Mouse (Mus musculus): ENCODE measurements around the gene Sall4. TPM values are rescaled to one million over a fixed set of nuclear protein-coding genes. Genes with fewer than 3 reads are reported as not detected.

Gene Sall4
- polyA plus RNA-seq, 1 experiment from 2014 or later: 12.5 TPM

GRCm38 (mm10) chr2:168742059-168742627 is 25.6 kb downstream of the Sall4 start, which contains the start of gene Atp9a:
TSS of gene Atp9a (minus strand) at chr2:168742409.
- Histone ChIP-seq H3K9me3 (ENCODE audit: control insufficient read depth, low read length) (no peaks in the 10 kb centered on the region), H3K27me3 (ENCODE audit: control insufficient read depth, insufficient read depth, low read length) (no peaks in the 10 kb centered on the region), H3K4me2 (ENCODE audit: low read depth, severe bottlenecking) (peak within 1 kb of the TSS; percentile 75), H3K4me3 (ENCODE audit: low read depth, low read length) (peak within 1 kb of the TSS; percentile 86), H3K36me3 (ENCODE audit: control insufficient read depth, insufficient read depth, low read length) (no peaks in the 10 kb centered on the region), H3K27ac (replicated peaks; ENCODE audit: low read depth, low read length) (no peak within 1 kb of the TSS; the same call in 1 of the 2 replicates), H3K9ac (ENCODE audit: low read length) (peak within 1 kb of the TSS; percentile 72), H3K4me1 (ENCODE audit: control insufficient read depth, insufficient read depth, low read length) (no peaks in the 10 kb centered on the region)
- WGBS: 10% methylated on average over 20 of the region's 33 CpGs
- DNase-seq (ENCODE audit: low spot score) (peak; percentile 73), ATAC-seq (ENCODE audit: insufficient number of reproducible peaks, low FRiP score, low TSS enrichment, low read depth) (0 out of 2 replicates have a peak, but pooled peaks have one; percentile 19)

DNA sequence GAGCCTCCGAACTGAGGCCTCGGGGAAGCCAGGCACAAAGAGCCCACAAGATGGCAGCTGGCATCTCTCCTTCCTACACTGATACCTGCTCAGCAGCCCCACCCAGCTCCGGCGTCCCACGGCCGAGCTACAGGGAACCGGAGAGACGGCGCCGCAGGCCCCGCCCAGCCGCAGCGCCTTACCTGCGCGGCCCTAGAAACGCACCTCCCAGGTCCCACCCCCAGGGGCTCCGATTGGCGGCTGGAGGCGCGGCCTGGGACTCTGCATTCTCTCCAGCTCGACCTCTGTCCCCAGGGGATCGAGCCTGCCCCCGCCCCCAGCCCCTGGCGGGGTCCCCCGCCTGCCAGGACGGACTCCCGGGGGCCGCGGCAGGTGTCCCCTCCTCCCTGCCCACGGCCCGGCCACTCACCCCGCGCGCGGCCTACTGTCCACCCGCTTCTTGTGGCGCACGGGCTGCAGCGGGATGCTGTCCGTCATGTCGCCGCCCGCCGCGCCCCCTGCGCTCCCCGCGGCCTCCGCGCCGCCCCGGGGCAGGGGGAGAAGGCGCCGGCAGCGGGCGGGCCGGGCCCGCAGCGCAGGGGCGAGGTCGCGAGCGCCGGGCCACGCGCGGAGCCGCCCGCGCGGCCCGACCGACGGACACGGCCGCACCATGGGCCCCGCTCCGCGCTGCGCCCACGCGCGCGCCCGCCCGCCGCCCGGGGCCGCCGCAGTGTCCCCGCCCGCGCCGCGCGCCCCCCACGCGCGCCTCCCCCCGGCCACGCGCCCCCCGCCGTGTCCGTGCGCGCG is 26.3 kb downstream of the Sall4 start:
- no peaks in the 10 kb centered on the region for H3K4me1 ChIP-seq (ENCODE audit: control insufficient read depth, insufficient read depth, low read length)
- DNase-seq (ENCODE audit: low spot score) (peak; percentile 83), ATAC-seq (ENCODE audit: insufficient number of reproducible peaks, low FRiP score, low TSS enrichment, low read depth) (peak; percentile 73)
- no peak overlapping the region; the same call in 1 of the 2 replicates for H3K27ac ChIP-seq (replicated peaks; ENCODE audit: low read depth, low read length)
- no peaks in the 10 kb centered on the region for H3K27me3 ChIP-seq (ENCODE audit: control insufficient read depth, insufficient read depth, low read length)
- peak overlapping the region; percentile 86 for H3K4me3 ChIP-seq (ENCODE audit: low read depth, low read length)
- peak overlapping the region; percentile 72 for H3K9ac ChIP-seq (ENCODE audit: low read length)
- H3K4me2 ChIP-seq (ENCODE audit: low read depth, severe bottlenecking): peak overlapping the region; percentile 75
- no peaks in the 10 kb centered on the region for H3K36me3 ChIP-seq (ENCODE audit: control insufficient read depth, insufficient read depth, low read length)
- no peaks in the 10 kb centered on the region for H3K9me3 ChIP-seq (ENCODE audit: control insufficient read depth, low read length)
- WGBS: 1% methylated on average over 38 of the region's 108 CpGs

DNA sequence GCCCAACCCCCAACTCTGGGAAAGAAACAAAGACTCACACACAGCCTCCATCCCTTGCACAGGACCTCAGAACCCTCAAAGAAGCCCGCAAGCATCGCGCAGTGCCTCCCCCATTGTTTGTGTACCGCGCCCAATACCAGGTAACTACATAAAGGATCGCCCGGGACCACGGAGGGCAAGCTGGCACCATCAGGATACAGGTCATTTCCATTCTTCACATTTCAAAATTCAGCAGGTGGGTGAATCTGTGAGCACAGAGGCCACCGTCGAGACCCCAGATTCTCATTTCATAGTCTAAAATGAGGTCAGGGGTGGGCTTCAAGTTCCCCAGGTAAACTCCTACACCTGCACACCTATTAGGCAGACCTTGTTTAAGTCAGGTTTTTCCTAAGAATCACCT is 27.2 kb downstream of the Sall4 start:
- no peak overlapping the region for H3K27ac ChIP-seq (replicated peaks; ENCODE audit: low read depth, low read length)

DNA sequence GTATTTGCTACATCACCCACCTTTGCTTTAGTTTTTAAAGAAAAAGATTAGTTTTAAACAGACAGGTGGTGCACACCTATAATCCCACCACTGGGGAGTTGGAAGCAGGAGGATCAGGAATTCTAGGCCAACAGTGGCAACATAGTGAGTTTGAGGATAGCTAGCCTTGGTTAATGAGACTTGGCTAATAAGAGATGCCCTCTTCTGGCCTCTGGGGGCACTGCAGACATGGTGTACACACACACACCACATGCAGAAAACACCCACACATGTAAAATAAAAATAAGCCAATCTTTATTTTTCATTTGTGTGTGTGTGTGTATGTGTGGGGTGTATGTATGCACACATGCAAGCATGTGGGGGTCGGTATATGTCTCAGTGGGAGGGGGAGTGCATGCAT is 28.9 kb downstream of the Sall4 start:
- WGBS: 89% methylated on average over 1 of the region's 1 CpGs
- Histone ChIP-seq H3K4me1 (ENCODE audit: control insufficient read depth, insufficient read depth, low read length) (no peaks in the 10 kb centered on the region), H3K27ac (replicated peaks; ENCODE audit: low read depth, low read length) (no peak overlapping the region), H3K27me3 (ENCODE audit: control insufficient read depth, insufficient read depth, low read length) (no peaks in the 10 kb centered on the region), H3K36me3 (ENCODE audit: control insufficient read depth, insufficient read depth, low read length) (no peaks in the 10 kb centered on the region), H3K4me2 (ENCODE audit: low read depth, severe bottlenecking) (no peak overlapping the region), H3K9me3 (ENCODE audit: control insufficient read depth, low read length) (no peaks in the 10 kb centered on the region), H3K4me3 (ENCODE audit: low read depth, low read length) (no peak overlapping the region), H3K9ac (ENCODE audit: low read length) (no peak overlapping the region)
- ATAC-seq (ENCODE audit: insufficient number of reproducible peaks, low FRiP score, low TSS enrichment, low read depth): no peak
- DNase-seq (ENCODE audit: low spot score): no peak

More for the DNA sequence above, 27.2 kb downstream of the Sall4 start:
- Histone ChIP-seq H3K4me1 (ENCODE audit: control insufficient read depth, insufficient read depth, low read length) (no peaks in the 10 kb centered on the region), H3K36me3 (ENCODE audit: control insufficient read depth, insufficient read depth, low read length) (no peaks in the 10 kb centered on the region), H3K4me2 (ENCODE audit: low read depth, severe bottlenecking) (peak overlapping the region; percentile 75; the same call in 1 of the 2 replicates), H3K9ac (ENCODE audit: low read length) (no peak overlapping the region), H3K27me3 (ENCODE audit: control insufficient read depth, insufficient read depth, low read length) (no peaks in the 10 kb centered on the region), H3K9me3 (ENCODE audit: control insufficient read depth, low read length) (no peaks in the 10 kb centered on the region), H3K4me3 (ENCODE audit: low read depth, low read length) (no peak overlapping the region)
- no peak for ATAC-seq (ENCODE audit: insufficient number of reproducible peaks, low FRiP score, low TSS enrichment, low read depth)
- DNase-seq (ENCODE audit: low spot score): no peak
- WGBS: 88% methylated on average over 10 of the region's 10 CpGs

- Histone ChIP-seq H3K4me2 (ENCODE audit: low read depth, severe bottlenecking) (no peak overlapping the region), H3K9ac (ENCODE audit: low read length) (no peak overlapping the region), H3K4me1 (ENCODE audit: control insufficient read depth, insufficient read depth, low read length) (no peaks in the 10 kb centered on the region), H3K9me3 (ENCODE audit: control insufficient read depth, low read length) (no peaks in the 10 kb centered on the region), H3K36me3 (ENCODE audit: control insufficient read depth, insufficient read depth, low read length) (no peaks in the 10 kb centered on the region), H3K4me3 (ENCODE audit: low read depth, low read length) (no peak overlapping the region), H3K27me3 (ENCODE audit: control insufficient read depth, insufficient read depth, low read length) (no peaks in the 10 kb centered on the region), H3K27ac (replicated peaks; ENCODE audit: low read depth, low read length) (no peak overlapping the region)
- 82% methylated on average over 10 of the region's 10 CpGs for WGBS
- ATAC-seq (ENCODE audit: insufficient number of reproducible peaks, low FRiP score, low TSS enrichment, low read depth) (no peak), DNase-seq (ENCODE audit: low spot score) (no peak)
These were observed 29.9 kb downstream of the Sall4 start for GRCm38 (mm10) chr2:168737878-168738277.

- no peak for DNase-seq (ENCODE audit: low spot score)
- no peak overlapping the region for H3K27ac ChIP-seq (replicated peaks; ENCODE audit: low read depth, low read length)
- no peak overlapping the region for H3K4me3 ChIP-seq (ENCODE audit: low read depth, low read length)
- no peaks in the 10 kb centered on the region for H3K36me3 ChIP-seq (ENCODE audit: control insufficient read depth, insufficient read depth, low read length)
- 56% methylated on average over 11 of the region's 11 CpGs for WGBS
- no peak for ATAC-seq (ENCODE audit: insufficient number of reproducible peaks, low FRiP score, low TSS enrichment, low read depth)
- no peaks in the 10 kb centered on the region for H3K9me3 ChIP-seq (ENCODE audit: control insufficient read depth, low read length)
- no peak overlapping the region for H3K9ac ChIP-seq (ENCODE audit: low read length)
- no peaks in the 10 kb centered on the region for H3K27me3 ChIP-seq (ENCODE audit: control insufficient read depth, insufficient read depth, low read length)
- H3K4me2 ChIP-seq (ENCODE audit: low read depth, severe bottlenecking): no peak overlapping the region
- no peaks in the 10 kb centered on the region for H3K4me1 ChIP-seq (ENCODE audit: control insufficient read depth, insufficient read depth, low read length)
These were observed 33.7 kb downstream of the Sall4 start for GRCm38 (mm10) chr2:168734023-168734422.

- Histone ChIP-seq H3K4me2 (ENCODE audit: low read depth, severe bottlenecking) (no peak overlapping the region), H3K27ac (replicated peaks; ENCODE audit: low read depth, low read length) (no peak overlapping the region), H3K36me3 (ENCODE audit: control insufficient read depth, insufficient read depth, low read length) (no peaks in the 10 kb centered on the region), H3K9ac (ENCODE audit: low read length) (no peak overlapping the region), H3K27me3 (ENCODE audit: control insufficient read depth, insufficient read depth, low read length) (no peaks in the 10 kb centered on the region), H3K9me3 (ENCODE audit: control insufficient read depth, low read length) (no peaks in the 10 kb centered on the region), H3K4me3 (ENCODE audit: low read depth, low read length) (no peak overlapping the region), H3K4me1 (ENCODE audit: control insufficient read depth, insufficient read depth, low read length) (no peaks in the 10 kb centered on the region)
- 68% methylated on average over 8 of the region's 8 CpGs for WGBS
- no peak for ATAC-seq (ENCODE audit: insufficient number of reproducible peaks, low FRiP score, low TSS enrichment, low read depth)
- DNase-seq (ENCODE audit: low spot score): no peak
These were observed 36.5 kb downstream of the Sall4 start for GRCm38 (mm10) chr2:168731258-168731657.

- no peak for ATAC-seq (ENCODE audit: insufficient number of reproducible peaks, low FRiP score, low TSS enrichment, low read depth)
- Histone ChIP-seq H3K36me3 (ENCODE audit: control insufficient read depth, insufficient read depth, low read length) (no peaks in the 10 kb centered on the region), H3K9ac (ENCODE audit: low read length) (no peak overlapping the region), H3K4me3 (ENCODE audit: low read depth, low read length) (no peak overlapping the region), H3K4me2 (ENCODE audit: low read depth, severe bottlenecking) (no peak overlapping the region), H3K4me1 (ENCODE audit: control insufficient read depth, insufficient read depth, low read length) (no peaks in the 10 kb centered on the region), H3K27ac (replicated peaks; ENCODE audit: low read depth, low read length) (no peak overlapping the region), H3K9me3 (ENCODE audit: control insufficient read depth, low read length) (no peaks in the 10 kb centered on the region), H3K27me3 (ENCODE audit: control insufficient read depth, insufficient read depth, low read length) (no peaks in the 10 kb centered on the region)
- WGBS: 81% methylated on average over 12 of the region's 12 CpGs
- no peak for DNase-seq (ENCODE audit: low spot score)
These were observed 38.0 kb downstream of the Sall4 start for GRCm38 (mm10) chr2:168729736-168730135.
